Mouse (Mus musculus) spleen, adult 10 weeks (tissue): ENCODE measurements around the gene Gm13694. TPM values are rescaled to one million over a fixed set of nuclear protein-coding genes. Genes with fewer than 3 reads are reported as not detected.

Experiments
- polyA plus RNA-seq: library from polyadenylated mRNA; stranded (reverse); fragments of 350-450 nt; fragmentation: Illumina TruSeq; extraction: RNeasy Lipid Tissue Mini Kit (QIAGEN cat#74804); gene quantifications from one replicate; pipeline ENCODE4 v1.2.3, GENCODE M21; 2015; ENCODE audit warnings: low replicate concordance; ENCODE audit not compliant: insufficient read depth

The Gm13694 gene
- not detected for polyA plus RNA-seq

DNA sequence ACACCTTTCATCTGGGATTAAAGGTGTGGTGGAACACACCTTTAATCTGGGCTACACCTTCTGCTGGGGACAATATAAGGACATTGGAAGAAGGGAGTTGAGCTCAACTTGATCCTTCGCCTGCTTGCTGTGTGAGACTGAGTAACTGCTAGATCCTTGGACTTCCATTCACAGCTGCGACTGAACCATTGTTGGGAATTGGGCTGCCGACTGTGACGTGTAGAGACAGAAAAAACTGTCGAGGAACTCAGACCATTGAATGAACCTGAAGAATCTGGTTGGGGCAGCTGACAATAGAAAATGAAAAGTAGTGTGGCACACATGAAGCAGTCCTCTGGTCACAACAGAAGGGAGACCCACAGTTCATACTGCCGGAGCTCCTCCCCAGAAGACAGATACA, at the start of gene Gm13694:
TSS of gene Gm13694 (plus strand) at position 301 of the 400 bp plus-strand sequence.

DNA sequence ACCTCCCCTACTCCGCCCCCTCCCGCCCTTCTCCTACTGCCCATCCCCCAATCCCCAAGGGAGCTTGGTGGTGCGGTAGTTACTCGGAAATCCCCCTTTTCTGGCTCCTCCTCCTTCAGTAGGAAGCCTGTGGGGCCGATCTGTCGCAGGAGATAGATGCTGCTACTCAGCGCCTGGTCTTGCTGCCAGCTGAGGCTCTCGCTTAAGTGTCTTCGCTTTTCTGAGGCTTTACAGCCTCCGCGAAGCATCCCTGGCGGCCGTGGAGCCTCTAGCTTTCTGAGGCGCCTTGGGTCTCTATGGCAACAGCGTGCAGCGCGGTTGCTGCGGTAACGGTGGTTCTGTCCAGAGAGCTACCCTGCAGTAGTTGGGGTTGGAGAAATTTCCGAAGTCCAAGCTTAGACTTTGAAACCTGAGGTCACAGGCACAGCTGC, 37.8 kb upstream of the Gm13694 start, which contains the start of gene Zswim2:
TSS of gene Zswim2 (minus strand) at position 298 of the 431 bp plus-strand sequence.

DNA sequence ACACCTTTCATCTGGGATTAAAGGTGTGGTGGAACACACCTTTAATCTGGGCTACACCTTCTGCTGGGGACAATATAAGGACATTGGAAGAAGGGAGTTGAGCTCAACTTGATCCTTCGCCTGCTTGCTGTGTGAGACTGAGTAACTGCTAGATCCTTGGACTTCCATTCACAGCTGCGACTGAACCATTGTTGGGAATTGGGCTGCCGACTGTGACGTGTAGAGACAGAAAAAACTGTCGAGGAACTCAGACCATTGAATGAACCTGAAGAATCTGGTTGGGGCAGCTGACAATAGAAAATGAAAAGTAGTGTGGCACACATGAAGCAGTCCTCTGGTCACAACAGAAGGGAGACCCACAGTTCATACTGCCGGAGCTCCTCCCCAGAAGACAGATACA, 23.3 kb upstream of the Gm13694 start, which contains the start of gene Gm13698:
TSS of gene Gm13698 (plus strand) at position 301 of the 400 bp plus-strand sequence.

DNA sequence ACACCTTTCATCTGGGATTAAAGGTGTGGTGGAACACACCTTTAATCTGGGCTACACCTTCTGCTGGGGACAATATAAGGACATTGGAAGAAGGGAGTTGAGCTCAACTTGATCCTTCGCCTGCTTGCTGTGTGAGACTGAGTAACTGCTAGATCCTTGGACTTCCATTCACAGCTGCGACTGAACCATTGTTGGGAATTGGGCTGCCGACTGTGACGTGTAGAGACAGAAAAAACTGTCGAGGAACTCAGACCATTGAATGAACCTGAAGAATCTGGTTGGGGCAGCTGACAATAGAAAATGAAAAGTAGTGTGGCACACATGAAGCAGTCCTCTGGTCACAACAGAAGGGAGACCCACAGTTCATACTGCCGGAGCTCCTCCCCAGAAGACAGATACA, 17.5 kb upstream of the Gm13694 start, which contains the start of gene Gm13693:
TSS of gene Gm13693 (plus strand) at position 301 of the 400 bp plus-strand sequence.

DNA sequence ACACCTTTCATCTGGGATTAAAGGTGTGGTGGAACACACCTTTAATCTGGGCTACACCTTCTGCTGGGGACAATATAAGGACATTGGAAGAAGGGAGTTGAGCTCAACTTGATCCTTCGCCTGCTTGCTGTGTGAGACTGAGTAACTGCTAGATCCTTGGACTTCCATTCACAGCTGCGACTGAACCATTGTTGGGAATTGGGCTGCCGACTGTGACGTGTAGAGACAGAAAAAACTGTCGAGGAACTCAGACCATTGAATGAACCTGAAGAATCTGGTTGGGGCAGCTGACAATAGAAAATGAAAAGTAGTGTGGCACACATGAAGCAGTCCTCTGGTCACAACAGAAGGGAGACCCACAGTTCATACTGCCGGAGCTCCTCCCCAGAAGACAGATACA, 11.7 kb upstream of the Gm13694 start, which contains the start of gene Gm13695:
TSS of gene Gm13695 (plus strand) at position 301 of the 400 bp plus-strand sequence.

DNA sequence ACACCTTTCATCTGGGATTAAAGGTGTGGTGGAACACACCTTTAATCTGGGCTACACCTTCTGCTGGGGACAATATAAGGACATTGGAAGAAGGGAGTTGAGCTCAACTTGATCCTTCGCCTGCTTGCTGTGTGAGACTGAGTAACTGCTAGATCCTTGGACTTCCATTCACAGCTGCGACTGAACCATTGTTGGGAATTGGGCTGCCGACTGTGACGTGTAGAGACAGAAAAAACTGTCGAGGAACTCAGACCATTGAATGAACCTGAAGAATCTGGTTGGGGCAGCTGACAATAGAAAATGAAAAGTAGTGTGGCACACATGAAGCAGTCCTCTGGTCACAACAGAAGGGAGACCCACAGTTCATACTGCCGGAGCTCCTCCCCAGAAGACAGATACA, 5.9 kb upstream of the Gm13694 start, which contains the start of gene Gm13696:
TSS of gene Gm13696 (plus strand) at position 301 of the 400 bp plus-strand sequence.

DNA sequence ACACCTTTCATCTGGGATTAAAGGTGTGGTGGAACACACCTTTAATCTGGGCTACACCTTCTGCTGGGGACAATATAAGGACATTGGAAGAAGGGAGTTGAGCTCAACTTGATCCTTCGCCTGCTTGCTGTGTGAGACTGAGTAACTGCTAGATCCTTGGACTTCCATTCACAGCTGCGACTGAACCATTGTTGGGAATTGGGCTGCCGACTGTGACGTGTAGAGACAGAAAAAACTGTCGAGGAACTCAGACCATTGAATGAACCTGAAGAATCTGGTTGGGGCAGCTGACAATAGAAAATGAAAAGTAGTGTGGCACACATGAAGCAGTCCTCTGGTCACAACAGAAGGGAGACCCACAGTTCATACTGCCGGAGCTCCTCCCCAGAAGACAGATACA, 5.7 kb downstream of the Gm13694 start, which contains the start of gene Gm13697:
TSS of gene Gm13697 (plus strand) at position 301 of the 400 bp plus-strand sequence.

DNA sequence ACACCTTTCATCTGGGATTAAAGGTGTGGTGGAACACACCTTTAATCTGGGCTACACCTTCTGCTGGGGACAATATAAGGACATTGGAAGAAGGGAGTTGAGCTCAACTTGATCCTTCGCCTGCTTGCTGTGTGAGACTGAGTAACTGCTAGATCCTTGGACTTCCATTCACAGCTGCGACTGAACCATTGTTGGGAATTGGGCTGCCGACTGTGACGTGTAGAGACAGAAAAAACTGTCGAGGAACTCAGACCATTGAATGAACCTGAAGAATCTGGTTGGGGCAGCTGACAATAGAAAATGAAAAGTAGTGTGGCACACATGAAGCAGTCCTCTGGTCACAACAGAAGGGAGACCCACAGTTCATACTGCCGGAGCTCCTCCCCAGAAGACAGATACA, 11.5 kb downstream of the Gm13694 start, which contains the start of gene Gm13691:
TSS of gene Gm13691 (plus strand) at position 301 of the 400 bp plus-strand sequence.

Other genes starting within 250 kb of the Gm13694 start
- gene Fam171b, start 166.3 kb upstream of the Gm13694 start, polyA plus RNA-seq = 1.6 TPM
- gene Zswim2, start 37.7 kb upstream of the Gm13694 start, polyA plus RNA-seq = not detected
- not detected for gene Gm13698, start 23.2 kb upstream of the Gm13694 start, polyA plus RNA-seq
- not detected for gene Gm13693, start 17.4 kb upstream of the Gm13694 start, polyA plus RNA-seq
- not detected for gene Gm13695, start 11.6 kb upstream of the Gm13694 start, polyA plus RNA-seq
- not detected for gene Gm13696, start 5.8 kb upstream of the Gm13694 start, polyA plus RNA-seq
- gene Gm13697, start 5.8 kb downstream of the Gm13694 start, polyA plus RNA-seq = not detected
- not detected for gene Gm13691, start 11.6 kb downstream of the Gm13694 start, polyA plus RNA-seq